Mouse (Mus musculus) gastrocnemius, adult 2 months (tissue): Measurements from ENCODE around the gene Magi2. TPM values are rescaled to one million over a fixed set of nuclear protein-coding genes. Genes with fewer than 3 reads are reported as not detected.
"Not testable (repeated sequence)": the region's sequence is repeated elsewhere in the genome, so short reads cannot be mapped to it uniquely, and the experiment has no call there.

Experiments
- DNase-seq: peaks from one replicate; pipeline ENCODE4 v3.0.0; 2022
- H3K27ac ChIP-seq: fragments of 200-600 bp; 2 replicates; pipeline ENCODE4 v1.8.1; 2022; ENCODE audit warnings: mild to moderate bottlenecking
- H3K4me3 ChIP-seq: fragments of 200-600 bp; 2 replicates; pipeline ENCODE4 v1.8.1; 2022; ENCODE audit warnings: mild to moderate bottlenecking, moderate library complexity
- CTCF ChIP-seq: fragments of 200-600 bp; IDR thresholded peaks from 2 replicates; pipeline ENCODE4 v1.8.1; 2022; ENCODE audit warnings: antibody characterized with exemption, mild to moderate bottlenecking, moderate library complexity
- intact Hi-C: fragments of 180-260 bp; cut with DNase I; formaldehyde crosslinking; loops from one replicate; pipeline ENCODE4 v1.15.1; 2025
- total RNA-seq, 2 experiments: library from RNA; stranded (reverse); gene quantifications; 2 replicates each; pipeline ENCODE4 v1.2.3; 2021

Gene Magi2
- total RNA-seq, 2 experiments from 2014 or later, result 0.98 to 1.6 TPM

- intact Hi-C loops, result no loop called here
- no peak overlapping the region for H3K4me3 ChIP-seq
- H3K27ac ChIP-seq, result no peak overlapping the region
- no peak for TF ChIP-seq CTCF
- peak; percentile 46 for DNase-seq
Measured at GRCm38 (mm10) chr5:19482981-19483380, 256.1 kb downstream of the Magi2 start.

GRCm38 (mm10) chr5:19487947-19488346, 261.1 kb downstream of the Magi2 start:
- H3K4me3 ChIP-seq, result no peak overlapping the region
- TF ChIP-seq CTCF, result no peak
- intact Hi-C loops, result no loop called here
- DNase-seq, result no peak
- no peak overlapping the region for H3K27ac ChIP-seq

DNA sequence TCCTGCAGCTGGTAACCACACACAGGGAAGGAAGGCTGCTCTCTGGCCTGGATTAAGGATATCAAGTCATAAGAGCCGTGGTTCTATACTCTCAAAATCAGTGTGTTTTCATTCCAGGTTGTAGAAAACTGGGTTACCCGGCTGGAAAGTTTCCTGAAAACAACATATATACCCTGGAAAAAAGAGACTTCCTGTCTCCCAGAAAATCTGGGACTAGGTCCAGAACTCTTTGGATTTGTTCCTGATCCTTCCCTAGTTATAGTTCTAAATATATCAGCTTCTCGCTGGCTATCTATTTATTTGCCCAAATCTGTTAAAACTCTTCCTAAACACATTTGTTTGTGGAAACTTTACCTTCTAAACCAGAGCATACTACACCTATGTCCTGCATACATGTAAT, 274.2 kb downstream of the Magi2 start:
- Histone ChIP-seq H3K4me3 (no peak overlapping the region), H3K27ac (no peak overlapping the region)
- DNase-seq, result no peak
- no peak for TF ChIP-seq CTCF
- intact Hi-C loops, result no loop called here

- Histone ChIP-seq H3K27ac (no peak overlapping the region), H3K4me3 (no peak overlapping the region)
- DNase-seq, result no peak
- intact Hi-C loops, result loop anchor here (2.0 kb wide), 1 partner anchor 1179 kb away; no protein-coding TSS in a partner anchor
- TF ChIP-seq CTCF, result peak; percentile 52
Measured at GRCm38 (mm10) chr5:19522168-19522567, 295.3 kb downstream of the Magi2 start.

- H3K4me3 ChIP-seq, result no peak overlapping the region
- H3K27ac ChIP-seq, result no peak overlapping the region
- no peak for TF ChIP-seq CTCF
- intact Hi-C loops, result no loop called here
- DNase-seq, result no peak
Measured at GRCm38 (mm10) chr5:19539348-19539747, 312.5 kb downstream of the Magi2 start.

- intact Hi-C loops, result no loop called here
- Histone ChIP-seq H3K27ac (no peak overlapping the region), H3K4me3 (no peak overlapping the region)
- no peak for TF ChIP-seq CTCF
- DNase-seq, result no peak
Measured at GRCm38 (mm10) chr5:19546424-19546823, 319.6 kb downstream of the Magi2 start.

DNA sequence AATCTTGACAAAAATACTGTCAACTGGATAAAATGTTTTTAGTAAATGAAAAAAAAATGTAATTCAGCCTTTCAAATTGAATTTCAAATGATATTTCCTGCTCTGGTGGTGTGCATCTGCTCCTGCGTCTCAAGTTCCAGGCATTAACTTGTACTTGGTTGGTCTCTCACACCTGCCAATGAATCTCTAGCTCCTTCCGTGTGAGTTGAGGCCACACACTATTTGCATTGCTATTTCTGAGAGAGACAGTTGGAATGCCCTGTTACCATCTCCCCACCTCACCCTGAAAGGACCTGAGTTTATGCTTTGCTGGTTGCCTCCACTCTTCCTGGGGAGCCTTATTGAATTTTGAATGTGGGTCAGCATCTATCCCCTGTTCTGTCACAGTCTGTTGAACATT, 320.1 kb downstream of the Magi2 start:
- no peak for DNase-seq
- Histone ChIP-seq H3K4me3 (no peak overlapping the region), H3K27ac (no peak overlapping the region)
- TF ChIP-seq CTCF, result no peak
- intact Hi-C loops, result no loop called here

DNA sequence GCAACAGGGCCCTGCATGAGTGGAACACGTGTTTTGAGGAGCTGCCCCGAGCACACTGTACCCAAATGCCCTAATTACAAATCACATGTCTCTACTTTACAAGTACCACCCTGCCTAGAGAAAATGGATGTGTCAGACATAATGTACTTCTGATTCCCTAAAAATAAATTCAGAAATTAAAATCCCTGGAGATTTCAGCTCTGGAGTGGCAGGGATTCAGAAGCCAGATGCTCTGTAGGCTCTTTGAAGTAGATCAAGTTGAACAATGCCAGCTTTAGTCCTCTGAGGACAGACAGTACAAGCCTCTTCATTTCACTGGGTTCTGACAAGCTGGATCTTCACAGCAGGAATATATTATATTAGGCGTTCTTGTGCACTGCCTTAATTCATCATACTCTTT, 326.7 kb downstream of the Magi2 start:
- intact Hi-C loops, result no loop called here
- Histone ChIP-seq H3K4me3 (no peak overlapping the region), H3K27ac (no peak overlapping the region)
- TF ChIP-seq CTCF, result no peak
- no peak for DNase-seq

DNA sequence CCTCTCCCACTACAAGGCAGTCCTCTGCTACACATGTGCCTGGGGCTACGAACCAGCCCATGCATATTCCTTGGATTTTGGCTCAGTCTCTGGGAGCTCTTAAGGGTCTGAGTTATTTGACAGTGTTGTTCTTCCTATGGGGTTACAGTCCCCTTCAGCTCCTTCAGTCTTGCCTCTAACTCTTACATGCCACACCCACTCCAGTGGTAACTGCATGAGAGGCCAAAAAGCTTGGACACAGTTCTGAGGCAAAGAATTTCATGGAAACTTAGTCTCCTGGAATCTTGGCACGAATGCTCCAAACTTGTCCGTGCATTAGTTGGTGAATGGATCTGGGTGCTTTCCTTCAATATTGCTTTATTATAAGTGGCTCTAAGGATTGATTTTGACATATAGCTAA, 338.8 kb downstream of the Magi2 start:
- DNase-seq, result no peak
- TF ChIP-seq CTCF, result no peak
- no peak overlapping the region for H3K27ac ChIP-seq
- intact Hi-C loops, result no loop called here
- H3K4me3 ChIP-seq, result no peak overlapping the region

GRCm38 (mm10) chr5:19566136-19566535, 339.3 kb downstream of the Magi2 start:
- DNase-seq, H3K4me3 ChIP-seq, H3K27ac ChIP-seq, intact Hi-C loops: not testable (repeated sequence)

GRCm38 (mm10) chr5:19607700-19608099, 380.9 kb downstream of the Magi2 start:
- DNase-seq, result no peak
- intact Hi-C loops, result no loop called here
- Histone ChIP-seq H3K4me3 (no peak overlapping the region), H3K27ac (no peak overlapping the region)
- no peak for TF ChIP-seq CTCF

GRCm38 (mm10) chr5:19611788-19612187, 385.0 kb downstream of the Magi2 start:
- TF ChIP-seq CTCF, result no peak
- H3K4me3 ChIP-seq, result no peak overlapping the region
- no peak for DNase-seq
- intact Hi-C loops, result no loop called here
- H3K27ac ChIP-seq, result no peak overlapping the region

- Histone ChIP-seq H3K27ac (no peak overlapping the region), H3K4me3 (no peak overlapping the region)
- DNase-seq, result no peak
- intact Hi-C loops, result no loop called here
- no peak for TF ChIP-seq CTCF
Measured at GRCm38 (mm10) chr5:19621678-19622077, 394.8 kb downstream of the Magi2 start.

DNA sequence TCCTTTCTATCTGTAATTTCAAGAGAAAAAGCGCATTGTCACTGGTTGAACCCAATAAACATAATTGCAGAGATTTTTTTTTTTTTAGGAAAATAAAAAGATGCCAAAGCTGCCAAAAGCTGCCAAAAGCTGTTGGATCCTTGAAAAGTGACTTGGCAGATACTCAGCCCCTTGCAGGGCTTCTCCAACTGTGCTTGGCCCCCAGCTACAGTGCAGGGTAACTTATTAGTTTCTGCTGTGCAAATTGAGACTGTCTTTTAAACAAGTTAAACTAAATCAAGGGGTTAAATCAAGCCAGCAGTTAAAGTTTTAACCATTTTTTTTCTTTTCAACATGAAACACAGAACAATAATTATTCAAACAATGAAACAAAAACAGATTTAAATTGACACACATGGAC, 407.1 kb downstream of the Magi2 start:
- intact Hi-C loops, result no loop called here
- H3K27ac ChIP-seq, result no peak overlapping the region
- no peak overlapping the region for H3K4me3 ChIP-seq
- no peak for DNase-seq
- TF ChIP-seq CTCF, result no peak

- no peak for TF ChIP-seq CTCF
- DNase-seq, result no peak
- intact Hi-C loops, result no loop called here
- Histone ChIP-seq H3K27ac (no peak overlapping the region), H3K4me3 (no peak overlapping the region)
Measured at GRCm38 (mm10) chr5:19637789-19638188, 411.0 kb downstream of the Magi2 start.
